Mouse (Mus musculus): ENCODE results near the gene Auts2.

The Auts2 gene

GRCm38 (mm10) chr5:131857976-131858375 lies 685.2 kb downstream of the Auts2 start:
- in situ Hi-C loops (cut with MboI; ENCODE audit: unreplicated experiment in 2 of 2): no loop called here

- in situ Hi-C loops (cut with MboI; ENCODE audit: unreplicated experiment in 2 of 2): no loop called here
These were observed 687.8 kb downstream of the Auts2 start for GRCm38 (mm10) chr5:131855358-131855757.

- in situ Hi-C loops (cut with MboI; ENCODE audit: unreplicated experiment in 2 of 2): no loop called here
These were observed 691.3 kb downstream of the Auts2 start for GRCm38 (mm10) chr5:131851597-131852453.

GRCm38 (mm10) chr5:131850632-131851335 lies 692.4 kb downstream of the Auts2 start:
- in situ Hi-C loops (cut with MboI; ENCODE audit: unreplicated experiment in 2 of 2): no loop called here

- in situ Hi-C loops (cut with MboI; ENCODE audit: unreplicated experiment in 2 of 2): no loop called here
These were observed 693.5 kb downstream of the Auts2 start for GRCm38 (mm10) chr5:131849644-131850043.

GRCm38 (mm10) chr5:131844519-131844800 lies 698.7 kb downstream of the Auts2 start:
- in situ Hi-C loops (cut with MboI; ENCODE audit: unreplicated experiment in 2 of 2): no loop called here

GRCm38 (mm10) chr5:131843766-131844518 lies 699.2 kb downstream of the Auts2 start:
- in situ Hi-C loops (cut with MboI; ENCODE audit: unreplicated experiment in 2 of 2): no loop called here

- in situ Hi-C loops (cut with MboI; ENCODE audit: unreplicated experiment in 2 of 2): no loop called here
These were observed 703.4 kb downstream of the Auts2 start for GRCm38 (mm10) chr5:131839657-131840315.

- in situ Hi-C loops (cut with MboI; ENCODE audit: unreplicated experiment in 2 of 2): no loop called here
These were observed 704.1 kb downstream of the Auts2 start for GRCm38 (mm10) chr5:131839023-131839422.

GRCm38 (mm10) chr5:131838064-131838463 lies 705.1 kb downstream of the Auts2 start:
- in situ Hi-C loops (cut with MboI; ENCODE audit: unreplicated experiment in 2 of 2): no loop called here

GRCm38 (mm10) chr5:131836014-131836735 lies 707.0 kb downstream of the Auts2 start:
- in situ Hi-C loops (cut with MboI; ENCODE audit: unreplicated experiment in 2 of 2): no loop called here

- in situ Hi-C loops (cut with MboI; ENCODE audit: unreplicated experiment in 2 of 2): no loop called here
These were observed 710.0 kb downstream of the Auts2 start for GRCm38 (mm10) chr5:131832891-131833876.

- in situ Hi-C loops (cut with MboI; ENCODE audit: unreplicated experiment in 2 of 2): no loop called here
These were observed 713.0 kb downstream of the Auts2 start for GRCm38 (mm10) chr5:131830111-131830510.

GRCm38 (mm10) chr5:131829248-131829647 lies 713.9 kb downstream of the Auts2 start:
- in situ Hi-C loops (cut with MboI; ENCODE audit: unreplicated experiment in 2 of 2): no loop called here

- in situ Hi-C loops (cut with MboI; ENCODE audit: unreplicated experiment in 2 of 2): no loop called here
These were observed 714.5 kb downstream of the Auts2 start for GRCm38 (mm10) chr5:131828607-131829006.

GRCm38 (mm10) chr5:131826362-131827261 lies 716.5 kb downstream of the Auts2 start:
- in situ Hi-C loops (cut with MboI; ENCODE audit: unreplicated experiment in 2 of 2): no loop called here

- in situ Hi-C loops (cut with MboI; ENCODE audit: unreplicated experiment in 2 of 2): no loop called here
These were observed 717.7 kb downstream of the Auts2 start for GRCm38 (mm10) chr5:131825421-131825820.

Measured in v-Abl transformed pro-B cells (cell line).